Mouse (Mus musculus): ENCODE results near the gene Dgki. TPM values are rescaled to one million over a fixed set of nuclear protein-coding genes. Genes with fewer than 3 reads are reported as not detected.

Dgki gene
- polyA plus RNA-seq, 1 experiment: 0.20 TPM

- H3K4me3 ChIP-seq (ENCODE audit: low read depth, low read length): no peak overlapping the region
- no peaks in the 10 kb centered on the region for H3K27me3 ChIP-seq (ENCODE audit: control insufficient read depth, insufficient read depth, low read length)
- H3K36me3 ChIP-seq (ENCODE audit: control insufficient read depth, insufficient read depth, low read length): no peaks in the 10 kb centered on the region
- TF ChIP-seq CTCF (IDR thresholded peaks at IDR 0.05; ENCODE audit: extremely low read depth, insufficient read length, insufficient replicate concordance, low read depth, low read length) (no peak), POLR2A (IDR thresholded peaks at IDR 0.05; ENCODE audit: low read depth, low read length) (no peak)
- no peak overlapping the region for H3K27ac ChIP-seq (ENCODE audit: insufficient read depth, low read depth, low read length)
- 14% methylated on average over 8 of the region's 8 CpGs for WGBS
- peaks cover 2% of the 10 kb centered on the region; the same call in 1 of the 2 replicates for H3K4me1 ChIP-seq (ENCODE audit: control insufficient read depth, insufficient read depth, insufficient read length, low read length)
Observed at GRCm38 (mm10) chr6:36819019-36819783, 480.8 kb downstream of the Dgki start.

- H3K36me3 ChIP-seq (ENCODE audit: control insufficient read depth, insufficient read depth, low read length): no peaks in the 10 kb centered on the region
- WGBS: 15% methylated on average over 4 of the region's 4 CpGs
- H3K27me3 ChIP-seq (ENCODE audit: control insufficient read depth, insufficient read depth, low read length): no peaks in the 10 kb centered on the region
- H3K4me1 ChIP-seq (ENCODE audit: control insufficient read depth, insufficient read depth, insufficient read length, low read length): peaks cover 2% of the 10 kb centered on the region; the same call in 1 of the 2 replicates
- H3K4me3 ChIP-seq (ENCODE audit: low read depth, low read length): no peak overlapping the region
- TF ChIP-seq POLR2A (IDR thresholded peaks at IDR 0.05; ENCODE audit: low read depth, low read length): no peak
- no peak for TF ChIP-seq CTCF (IDR thresholded peaks at IDR 0.05; ENCODE audit: extremely low read depth, insufficient read length, insufficient replicate concordance, low read depth, low read length)
- no peak overlapping the region for H3K27ac ChIP-seq (ENCODE audit: insufficient read depth, low read depth, low read length)
Observed at GRCm38 (mm10) chr6:36818281-36819018, 481.5 kb downstream of the Dgki start.

DNA sequence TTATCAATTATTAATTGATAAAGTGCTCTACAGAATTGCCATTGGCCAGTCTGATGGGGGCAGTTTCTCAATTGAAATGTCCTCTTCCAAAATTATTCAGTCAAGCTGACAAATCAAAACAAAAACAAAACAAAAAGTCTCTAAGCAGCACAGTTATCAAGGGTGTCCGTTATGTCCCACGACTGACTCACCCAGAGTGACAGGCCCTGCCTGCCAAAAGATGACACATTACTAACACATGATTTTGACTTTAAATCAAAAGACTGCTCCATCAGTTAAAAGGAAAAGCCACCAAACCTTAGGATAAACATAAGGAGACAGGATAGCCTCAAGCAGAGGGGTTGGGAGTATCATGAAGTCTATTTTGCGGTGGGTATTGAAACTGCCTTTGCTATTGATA, 483.3 kb downstream of the Dgki start:
- H3K27ac ChIP-seq (ENCODE audit: insufficient read depth, low read depth, low read length): no peak overlapping the region
- TF ChIP-seq CTCF (IDR thresholded peaks at IDR 0.05; ENCODE audit: extremely low read depth, insufficient read length, insufficient replicate concordance, low read depth, low read length): no peak
- no peak for TF ChIP-seq POLR2A (IDR thresholded peaks at IDR 0.05; ENCODE audit: low read depth, low read length)
- 76% methylated on average over 3 of the region's 3 CpGs for WGBS
- H3K27me3 ChIP-seq (ENCODE audit: control insufficient read depth, insufficient read depth, low read length): no peaks in the 10 kb centered on the region
- no peak overlapping the region for H3K4me3 ChIP-seq (ENCODE audit: low read depth, low read length)
- H3K4me1 ChIP-seq (ENCODE audit: control insufficient read depth, insufficient read depth, insufficient read length, low read length): peaks cover 2% of the 10 kb centered on the region; the same call in 1 of the 2 replicates
- H3K36me3 ChIP-seq (ENCODE audit: control insufficient read depth, insufficient read depth, low read length): no peaks in the 10 kb centered on the region

DNA sequence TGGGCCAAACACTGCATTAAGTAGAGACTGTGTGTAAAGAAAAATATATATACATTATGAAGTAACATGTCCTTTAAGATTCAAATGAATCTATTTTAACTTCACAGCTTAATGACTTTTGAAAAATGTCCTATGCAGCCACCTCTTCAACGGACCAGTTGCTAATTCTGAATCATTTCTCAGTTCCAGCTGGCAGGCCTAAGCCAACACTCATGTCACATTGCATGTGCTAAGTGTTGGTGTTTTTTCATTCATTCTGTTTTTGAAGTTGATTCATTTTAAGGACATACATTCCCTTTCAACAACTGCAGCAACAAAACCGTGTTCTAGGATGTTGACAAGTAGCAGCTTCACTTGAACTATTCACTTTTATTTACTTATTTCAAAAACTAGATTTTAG, 484.0 kb downstream of the Dgki start:
- TF ChIP-seq POLR2A (IDR thresholded peaks at IDR 0.05; ENCODE audit: low read depth, low read length) (no peak), CTCF (IDR thresholded peaks at IDR 0.05; ENCODE audit: extremely low read depth, insufficient read length, insufficient replicate concordance, low read depth, low read length) (no peak)
- WGBS: 67% methylated on average over 2 of the region's 2 CpGs
- no peak overlapping the region for H3K27ac ChIP-seq (ENCODE audit: insufficient read depth, low read depth, low read length)
- peaks cover 2% of the 10 kb centered on the region; the same call in 1 of the 2 replicates for H3K4me1 ChIP-seq (ENCODE audit: control insufficient read depth, insufficient read depth, insufficient read length, low read length)
- no peaks in the 10 kb centered on the region for H3K36me3 ChIP-seq (ENCODE audit: control insufficient read depth, insufficient read depth, low read length)
- no peak overlapping the region for H3K4me3 ChIP-seq (ENCODE audit: low read depth, low read length)
- no peaks in the 10 kb centered on the region for H3K27me3 ChIP-seq (ENCODE audit: control insufficient read depth, insufficient read depth, low read length)

GRCm38 (mm10) chr6:36812666-36813515, 487.1 kb downstream of the Dgki start:
- WGBS: 64% methylated on average over 7 of the region's 7 CpGs
- H3K27ac ChIP-seq (ENCODE audit: insufficient read depth, low read depth, low read length): no peak overlapping the region
- no peaks in the 10 kb centered on the region for H3K4me1 ChIP-seq (ENCODE audit: control insufficient read depth, insufficient read depth, insufficient read length, low read length)
- H3K4me3 ChIP-seq (ENCODE audit: low read depth, low read length): no peak overlapping the region
- TF ChIP-seq POLR2A (IDR thresholded peaks at IDR 0.05; ENCODE audit: low read depth, low read length) (no peak), CTCF (IDR thresholded peaks at IDR 0.05; ENCODE audit: extremely low read depth, insufficient read length, insufficient replicate concordance, low read depth, low read length) (no peak)
- H3K27me3 ChIP-seq (ENCODE audit: control insufficient read depth, insufficient read depth, low read length): no peaks in the 10 kb centered on the region
- H3K36me3 ChIP-seq (ENCODE audit: control insufficient read depth, insufficient read depth, low read length): no peaks in the 10 kb centered on the region

DNA sequence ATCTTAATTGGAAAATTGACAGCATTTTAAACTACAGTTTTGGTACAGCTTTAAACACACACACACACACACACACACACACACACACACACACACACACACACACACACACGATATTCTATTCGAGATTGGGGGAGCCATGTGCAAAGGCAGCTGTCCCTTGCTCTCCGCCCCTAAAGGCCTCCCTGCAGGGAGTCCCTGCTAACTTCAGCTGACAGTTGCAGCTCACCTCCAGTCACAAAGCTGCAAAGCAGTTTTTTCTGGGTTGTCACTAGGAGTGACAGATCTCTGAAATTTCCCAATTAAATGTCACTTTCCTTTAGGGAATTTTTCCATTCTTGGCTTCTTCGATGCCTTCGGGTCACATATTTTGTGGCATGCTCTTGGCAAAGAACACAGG, 489.5 kb downstream of the Dgki start:
- TF ChIP-seq CTCF (IDR thresholded peaks at IDR 0.05; ENCODE audit: extremely low read depth, insufficient read length, insufficient replicate concordance, low read depth, low read length) (no peak), POLR2A (IDR thresholded peaks at IDR 0.05; ENCODE audit: low read depth, low read length) (no peak)
- Histone ChIP-seq H3K36me3 (ENCODE audit: control insufficient read depth, insufficient read depth, low read length) (no peaks in the 10 kb centered on the region), H3K27ac (ENCODE audit: insufficient read depth, low read depth, low read length) (no peak overlapping the region), H3K27me3 (ENCODE audit: control insufficient read depth, insufficient read depth, low read length) (no peaks in the 10 kb centered on the region), H3K4me3 (ENCODE audit: low read depth, low read length) (no peak overlapping the region), H3K4me1 (ENCODE audit: control insufficient read depth, insufficient read depth, insufficient read length, low read length) (no peaks in the 10 kb centered on the region)
- WGBS: 40% methylated on average over 5 of the region's 5 CpGs
